Mouse (Mus musculus) brain, embryonic 14.5 days (tissue): ENCODE results near the gene Slc9b2.

Experiments
- CTCF ChIP-seq: fragments of 200-500 bp; IDR thresholded peaks from 2 replicates; pipeline ENCODE4 v1.5.1; 2012; ENCODE audit warnings: inconsistent platforms, mild to moderate bottlenecking, moderate library complexity, borderline replicate concordance; ENCODE audit not compliant: insufficient read depth, insufficient read length; ENCODE audit errors: extremely low read depth
- POLR2A ChIP-seq: fragments of 200-500 bp; IDR thresholded peaks from 2 replicates; pipeline ENCODE4 v1.6.1; 2012; ENCODE audit warnings: mild to moderate bottlenecking, inconsistent platforms, borderline replicate concordance; ENCODE audit not compliant: poor library complexity, insufficient read depth, insufficient read length, severe bottlenecking; ENCODE audit errors: extremely low read depth

- TF ChIP-seq CTCF (no peak), POLR2A (no peak)
Measured at GRCm38 (mm10) chr3:135349022-135349421, 41.5 kb downstream of the Slc9b2 start.
